Mouse (Mus musculus) retina, postnatal 7 days (tissue): ENCODE measurements around the gene Il9.

Experiments
- DNase-seq: peaks from one replicate; pipeline ENCODE4 v3.0.0-alpha.2; 2012; ENCODE audit warnings: low read depth, low spot score

Il9 gene

DNA sequence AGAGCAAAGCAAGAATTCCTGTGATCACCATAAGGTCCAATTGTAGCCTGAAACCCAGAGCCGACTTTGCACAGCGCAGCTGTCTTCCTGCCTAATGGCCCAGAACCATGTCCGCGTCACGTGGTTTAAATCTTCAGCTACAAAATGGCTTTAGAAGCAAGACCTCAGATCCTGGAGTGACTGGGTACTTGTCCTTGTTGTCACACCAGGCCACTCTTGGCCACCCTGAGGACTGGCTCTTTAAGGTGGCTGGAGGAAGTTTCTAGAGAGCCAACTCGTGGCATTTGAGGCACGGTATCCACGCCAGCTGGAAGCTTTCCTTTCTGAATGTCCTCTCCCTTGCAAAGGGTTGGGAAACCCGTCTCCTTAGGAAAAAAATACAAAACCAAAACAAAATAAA, 10.1 kb downstream of the Il9 start:
- DNase-seq: no peak

DNA sequence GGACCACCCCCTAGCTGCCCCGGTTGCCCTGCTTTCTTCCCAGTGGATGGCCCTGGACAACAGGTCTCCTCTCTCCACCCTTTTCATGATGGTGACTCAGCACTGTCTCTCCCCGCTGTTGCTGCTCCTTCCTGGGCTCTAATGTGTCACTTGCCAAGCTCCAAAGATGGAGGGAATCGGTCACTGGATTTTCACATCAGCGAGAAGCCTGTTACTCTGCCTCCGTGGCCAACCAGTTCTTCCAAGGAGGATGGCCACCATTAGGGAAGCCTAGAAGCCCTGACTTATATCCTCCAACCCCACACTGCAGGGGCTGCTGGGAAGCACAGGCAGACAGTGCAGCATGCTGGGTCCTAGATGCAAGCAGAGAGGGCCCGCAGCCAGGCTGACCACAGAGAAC, 10.8 kb downstream of the Il9 start:
- no peak for DNase-seq

DNA sequence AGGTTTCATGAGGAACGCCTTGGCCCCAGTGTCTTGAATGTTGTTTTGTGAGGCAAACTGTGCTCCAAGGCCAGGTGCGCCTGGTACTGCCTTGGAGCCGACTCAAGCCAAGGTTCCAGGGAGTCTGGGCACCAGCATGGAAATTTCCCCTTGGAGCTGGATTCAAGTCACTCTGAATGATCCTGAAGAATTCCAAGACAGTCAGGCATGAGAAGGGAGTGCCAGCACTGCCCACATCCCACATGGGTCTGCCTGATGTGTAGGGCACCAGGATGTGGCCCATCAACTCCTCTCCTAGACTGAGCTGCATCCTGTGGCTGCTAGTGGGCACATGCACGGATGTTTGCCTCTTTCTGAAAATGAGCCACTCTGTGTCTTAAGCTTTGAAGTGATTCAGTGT, 13.5 kb downstream of the Il9 start:
- DNase-seq: no peak

- DNase-seq: no peak
Observed at GRCm38 (mm10) chr13:56467786-56468185, 14.3 kb downstream of the Il9 start.

DNA sequence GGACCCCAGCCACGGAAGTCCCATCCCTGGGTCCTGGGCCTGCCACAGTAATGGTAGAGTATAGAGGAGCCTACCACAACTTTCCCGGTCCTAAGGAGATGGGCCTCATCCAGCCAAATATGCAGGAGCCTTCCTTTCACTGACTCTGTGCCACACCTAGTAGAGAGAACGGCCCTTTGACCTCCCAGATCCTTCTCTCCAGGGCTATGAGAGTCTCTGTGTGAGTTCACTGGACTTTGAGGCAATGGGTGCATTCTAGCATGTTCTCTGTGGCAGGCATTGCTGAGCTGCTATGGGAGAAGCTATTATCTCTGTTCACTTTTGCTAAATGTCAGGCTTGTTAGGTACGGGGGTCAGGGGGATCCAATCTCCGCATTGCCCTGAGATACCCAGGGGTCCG, 18.3 kb downstream of the Il9 start:
- no peak for DNase-seq

- no peak for DNase-seq
Observed at GRCm38 (mm10) chr13:56463261-56463660, 18.8 kb downstream of the Il9 start.

- DNase-seq: no peak
Observed at GRCm38 (mm10) chr13:56462791-56463190, 19.3 kb downstream of the Il9 start.

- DNase-seq: no peak
Observed at GRCm38 (mm10) chr13:56461460-56461859, 20.6 kb downstream of the Il9 start.

GRCm38 (mm10) chr13:56458001-56458400, 24.0 kb downstream of the Il9 start:
- DNase-seq: no peak

- DNase-seq: no peak
Observed at GRCm38 (mm10) chr13:56450035-56450434, 32.0 kb downstream of the Il9 start.

GRCm38 (mm10) chr13:56449239-56450030, 32.6 kb downstream of the Il9 start:
- peak; percentile 43 for DNase-seq

- DNase-seq: no peak
Observed at GRCm38 (mm10) chr13:56444996-56445395, 37.0 kb downstream of the Il9 start.

DNA sequence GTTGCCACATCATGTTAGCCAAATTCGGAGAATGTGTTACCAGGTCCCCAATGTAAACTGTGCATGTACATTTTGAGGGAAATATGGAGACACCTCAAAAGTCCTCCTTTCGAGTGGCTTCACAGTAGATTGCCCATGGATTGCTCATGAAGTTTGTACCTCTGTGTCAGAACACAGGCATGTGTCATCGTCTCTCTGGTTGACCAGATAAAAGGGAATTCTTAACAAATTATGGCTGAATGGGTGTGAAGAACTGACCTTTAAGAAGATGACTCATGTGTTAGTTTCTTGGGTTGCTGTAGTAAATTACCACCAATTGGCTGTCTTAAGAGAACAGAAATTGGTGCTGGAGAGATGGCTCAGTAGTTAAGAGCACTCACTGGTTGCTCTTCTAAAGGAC, 37.9 kb downstream of the Il9 start:
- no peak for DNase-seq

DNA sequence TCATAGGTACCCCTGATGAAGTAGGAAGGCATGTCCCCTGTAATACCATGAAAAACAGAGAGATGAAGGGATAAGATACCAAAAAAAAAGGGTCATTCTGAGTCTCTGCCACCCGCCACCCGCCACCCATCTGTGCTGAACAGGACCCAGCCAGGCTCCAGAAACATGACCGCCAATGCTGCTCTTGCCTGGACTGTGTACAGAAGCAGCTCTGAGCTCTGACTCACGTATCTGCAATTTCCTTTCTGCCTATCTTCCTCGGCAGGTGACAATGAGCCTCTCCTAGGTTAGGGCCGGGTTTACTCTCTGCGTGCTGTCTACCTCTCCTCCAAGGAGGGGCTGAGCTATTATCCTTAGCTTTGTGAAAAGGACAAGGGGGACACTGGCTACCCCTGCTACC, 38.6 kb downstream of the Il9 start:
- DNase-seq: no peak

- DNase-seq: no peak
Observed at GRCm38 (mm10) chr13:56438211-56439075, 43.6 kb downstream of the Il9 start, which contains the start of gene Slc25a48. Gene Slc25a48 (plus strand): TSS chr13:56438355.

DNA sequence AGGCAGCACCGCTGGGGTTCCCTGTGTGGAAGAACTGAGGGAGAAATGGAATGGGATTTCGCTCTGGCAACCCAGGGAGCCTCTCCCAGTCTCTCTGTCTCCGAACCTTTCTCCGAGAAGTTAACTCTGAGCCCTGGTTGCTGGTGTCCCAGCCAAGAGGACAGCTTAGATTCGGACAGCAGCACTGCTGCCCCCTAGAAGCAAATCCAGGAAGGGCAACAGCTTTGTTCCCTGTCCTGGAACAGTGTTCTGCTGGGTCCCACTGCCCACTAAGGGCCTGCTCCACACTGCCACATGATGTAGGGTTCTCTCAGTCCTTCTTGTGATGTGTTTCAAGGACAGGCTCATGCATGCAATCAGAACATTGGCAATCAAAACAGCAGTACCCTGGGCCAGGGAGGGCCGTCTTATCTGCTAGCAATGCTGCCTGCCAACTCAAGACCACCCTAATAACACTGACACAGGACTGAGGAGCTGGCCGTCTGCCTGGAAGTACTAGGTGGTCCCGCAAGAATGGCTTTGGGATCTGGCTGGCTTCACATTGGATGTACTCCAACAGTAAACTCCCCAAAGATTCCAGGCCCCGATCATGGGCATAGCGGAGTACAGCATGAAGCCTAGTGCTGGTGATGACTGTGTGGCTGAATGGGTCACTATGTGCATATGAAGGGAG, 46.3 kb downstream of the Il9 start:
- no peak for DNase-seq

DNA sequence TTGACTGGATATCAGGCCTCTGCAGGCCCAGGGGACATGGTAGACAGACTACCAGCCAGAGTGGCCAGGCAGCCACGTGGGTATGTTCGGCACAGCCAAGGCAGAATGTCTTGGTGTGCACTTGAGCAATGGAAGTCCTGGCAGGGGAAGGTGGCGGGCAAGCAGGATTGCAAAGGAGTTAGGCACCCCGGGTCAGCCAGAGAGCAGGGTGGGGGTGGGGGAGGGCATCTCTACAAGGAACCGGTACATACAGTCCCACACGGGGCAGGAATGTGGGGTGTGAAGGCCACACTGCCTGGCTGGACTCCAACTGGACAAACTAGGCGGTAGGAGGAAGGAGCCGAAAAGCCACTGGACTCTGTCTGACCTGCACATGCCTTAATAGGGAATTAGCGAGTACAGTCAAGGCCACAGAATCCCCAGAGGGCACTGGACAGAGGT, 47.7 kb downstream of the Il9 start:
- no peak for DNase-seq

- peak; percentile 56 for DNase-seq
Observed at GRCm38 (mm10) chr13:56433466-56433865, 48.6 kb downstream of the Il9 start.

DNA sequence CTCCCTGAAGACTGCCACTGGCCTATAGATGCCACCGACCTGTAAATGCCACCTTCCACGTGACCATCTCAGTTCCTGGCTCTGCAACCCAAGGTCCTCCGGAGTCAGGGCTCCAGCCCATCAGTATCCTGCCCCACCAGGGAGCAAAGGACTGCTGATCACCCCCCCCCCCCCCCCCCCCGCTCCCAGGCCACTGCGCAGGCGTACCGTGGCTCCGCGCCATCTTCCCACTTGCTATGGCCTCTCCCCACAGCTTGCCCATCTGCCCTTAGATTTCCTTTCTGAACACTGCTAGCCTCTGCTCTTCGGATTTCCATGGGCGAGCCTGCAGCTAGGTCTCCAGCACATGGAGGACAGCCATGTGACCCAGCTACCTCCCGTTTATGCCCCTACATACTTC, 49.5 kb downstream of the Il9 start:
- no peak for DNase-seq
